Mouse (Mus musculus) CD4-positive, CD25-positive, alpha-beta regulatory T cell, adult 9 weeks (primary cell): ENCODE measurements around the gene Tmco1. TPM values are rescaled to one million over a fixed set of nuclear protein-coding genes. Genes with fewer than 3 reads are reported as not detected.

Source experiments
- polyA plus RNA-seq: library from polyadenylated mRNA; unstranded; fragments of 100-300 nt; shearing (Covaris generic); gene quantifications from one replicate; pipeline ENCODE4 v1.2.1, GENCODE M21; 2017

Gene Tmco1
- 102 TPM for polyA plus RNA-seq

GRCm38 (mm10) chr1:167308261-167309054, at the start of gene Tmco1:
Tmco1 (plus strand) TSS chr1:167308378.

DNA sequence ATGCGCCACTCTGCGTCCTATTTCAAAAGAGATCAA, 23.0 kb upstream of the Tmco1 start, which contains the start of gene Uck2:
Uck2 (minus strand) TSS at position 1 of the 36 bp plus-strand sequence.

GRCm38 (mm10) chr1:167349815-167350596, 41.8 kb downstream of the Tmco1 start, which contains the start of gene Aldh9a1:
Aldh9a1 (plus strand) TSS chr1:167349991.

Other genes with a start within 250 kb of the Tmco1 start
- gene Uck2, start 23.1 kb upstream of the Tmco1 start, polyA plus RNA-seq, result 35.3 TPM
- 84.2 TPM for gene Aldh9a1, start 41.6 kb downstream of the Tmco1 start, polyA plus RNA-seq
- 4.8 TPM for gene Mgst3, start 85.5 kb downstream of the Tmco1 start, polyA plus RNA-seq
- gene Lrrc52, start 158.4 kb downstream of the Tmco1 start, polyA plus RNA-seq, result not detected